Mouse (Mus musculus): ENCODE measurements around the gene Bhlha9.

DNA sequence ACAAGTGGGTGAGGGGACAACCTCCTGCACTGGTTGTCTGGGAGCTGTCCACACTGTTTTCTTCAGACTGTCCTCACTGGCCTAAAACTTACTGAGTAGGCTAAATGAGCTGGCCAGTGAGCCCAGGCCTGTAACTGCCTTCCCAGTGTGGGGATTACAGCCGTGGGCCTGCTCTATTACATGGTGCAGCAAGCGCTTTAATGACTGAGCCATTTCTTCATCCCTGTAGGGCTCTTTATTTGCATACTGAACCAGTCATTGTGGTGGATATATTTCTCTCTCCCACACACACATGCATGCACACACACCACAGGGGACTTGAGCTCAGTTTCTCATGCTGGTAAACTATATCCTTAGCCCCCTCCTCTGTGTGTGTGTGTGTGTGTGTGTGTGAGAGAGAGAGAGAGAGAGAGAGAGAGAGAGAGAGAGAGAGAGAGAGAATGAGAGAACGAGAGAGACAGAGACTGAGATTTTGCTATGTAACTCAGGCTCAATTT, 19.4 kb upstream of the Bhlha9 start:
- no peak for TF ChIP-seq POLR2A (IDR thresholded peaks at IDR 0.05; ENCODE audit: borderline replicate concordance, insufficient read depth, low read length)
- no peak for TF ChIP-seq CTCF (IDR thresholded peaks at IDR 0.05; ENCODE audit: borderline replicate concordance, insufficient read depth, low read depth, low read length)
